Mouse (Mus musculus): ENCODE data around the gene Lhx9.
"Not testable (repeated sequence)": the region's sequence is repeated elsewhere in the genome, so short reads cannot be mapped to it uniquely, and the experiment has no call there.

Gene Lhx9
- long read RNA-seq, experiment 1 = 0 reads
- long read RNA-seq, experiment 2 = 0 reads

DNA sequence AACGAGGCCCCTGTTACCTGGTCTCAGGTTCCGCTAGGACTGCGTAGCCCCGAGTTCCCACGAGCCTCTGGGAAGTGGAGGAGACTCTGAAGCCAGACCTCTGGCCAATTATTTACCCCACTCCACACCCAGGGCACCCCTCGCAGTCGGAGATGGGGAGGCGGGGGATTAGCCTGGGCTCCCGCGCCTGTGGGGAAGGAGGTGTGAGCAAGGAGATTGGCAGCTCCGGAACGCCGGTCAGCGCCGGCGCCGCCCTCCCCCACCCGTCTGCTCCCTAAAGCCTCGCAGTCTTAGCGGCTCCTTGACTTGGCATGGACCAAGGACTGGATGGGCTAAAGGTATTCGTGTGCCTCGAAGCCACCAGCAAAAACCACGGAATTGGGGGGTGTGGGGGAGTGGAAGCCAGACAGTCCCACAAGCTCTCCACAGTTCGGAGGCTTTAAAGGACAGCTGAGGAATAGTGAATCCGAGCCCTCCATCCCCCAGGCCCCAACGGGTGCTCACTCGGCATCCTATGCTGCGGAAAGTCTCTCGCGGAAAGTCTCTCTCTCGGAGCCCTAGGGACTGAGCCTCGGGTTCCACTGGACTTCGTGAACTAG lies at the start of gene Lhx9:
TSS of gene Lhx9 (minus strand) at position 67 of the 599 bp plus-strand sequence.
- intact Hi-C loops (cut with DNase I) = no loop called here

DNA sequence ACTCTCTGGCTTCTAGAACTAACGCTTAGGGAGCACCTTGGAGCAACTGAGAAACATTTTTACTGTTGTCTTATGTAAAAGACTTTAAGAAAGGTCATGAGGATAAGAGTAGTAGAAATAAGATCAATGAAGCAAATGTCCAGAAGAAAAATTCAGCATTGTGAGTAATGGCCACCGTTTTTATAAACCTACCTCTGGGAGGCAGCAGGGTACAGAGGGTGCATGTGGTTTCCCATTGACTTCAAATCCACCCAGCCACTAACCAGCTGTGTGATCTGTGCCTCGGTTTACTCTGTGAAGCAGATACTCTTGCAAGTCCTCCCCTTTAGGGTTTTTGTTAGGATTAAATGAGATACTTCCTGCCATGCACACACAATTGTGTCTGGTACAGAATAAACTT lies 47.7 kb upstream of the Lhx9 start:
- intact Hi-C loops (cut with DNase I) = no loop called here

DNA sequence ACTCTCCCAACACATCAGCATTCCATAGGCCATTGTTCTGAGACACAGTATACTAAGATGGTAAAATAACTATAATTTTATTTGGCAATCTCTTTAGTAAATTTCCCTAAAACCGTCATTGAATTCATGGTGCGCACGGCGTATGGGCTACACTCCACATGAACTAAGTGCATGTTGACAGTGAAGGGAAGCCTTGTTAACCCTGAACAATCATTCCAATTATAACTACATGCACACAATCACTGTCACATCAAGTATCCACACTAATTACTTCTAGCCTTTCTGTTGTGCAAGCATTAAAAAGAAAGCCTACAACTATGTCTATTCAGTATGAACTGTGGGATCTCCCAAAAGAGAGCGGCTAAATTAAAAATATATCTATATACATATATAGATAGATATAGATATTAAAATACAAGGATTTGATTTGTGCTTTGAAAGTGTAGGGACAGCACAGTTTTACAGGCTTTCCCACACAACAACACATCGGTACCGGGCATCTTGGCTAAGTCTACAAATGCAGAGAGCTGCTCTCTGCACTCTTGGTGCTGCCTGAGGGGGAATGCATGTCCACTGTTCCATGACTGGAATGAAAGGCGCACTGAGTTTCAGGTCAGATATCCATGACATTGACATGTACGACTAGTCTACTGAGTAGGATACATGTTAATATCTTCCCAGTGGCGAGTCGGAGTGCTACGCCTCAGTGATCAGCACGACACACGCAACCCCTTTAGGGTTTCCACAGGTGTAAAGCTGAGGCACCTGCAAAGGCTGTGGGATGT lies 29.3 kb upstream of the Lhx9 start:
- intact Hi-C loops (cut with DNase I) = no loop called here

DNA sequence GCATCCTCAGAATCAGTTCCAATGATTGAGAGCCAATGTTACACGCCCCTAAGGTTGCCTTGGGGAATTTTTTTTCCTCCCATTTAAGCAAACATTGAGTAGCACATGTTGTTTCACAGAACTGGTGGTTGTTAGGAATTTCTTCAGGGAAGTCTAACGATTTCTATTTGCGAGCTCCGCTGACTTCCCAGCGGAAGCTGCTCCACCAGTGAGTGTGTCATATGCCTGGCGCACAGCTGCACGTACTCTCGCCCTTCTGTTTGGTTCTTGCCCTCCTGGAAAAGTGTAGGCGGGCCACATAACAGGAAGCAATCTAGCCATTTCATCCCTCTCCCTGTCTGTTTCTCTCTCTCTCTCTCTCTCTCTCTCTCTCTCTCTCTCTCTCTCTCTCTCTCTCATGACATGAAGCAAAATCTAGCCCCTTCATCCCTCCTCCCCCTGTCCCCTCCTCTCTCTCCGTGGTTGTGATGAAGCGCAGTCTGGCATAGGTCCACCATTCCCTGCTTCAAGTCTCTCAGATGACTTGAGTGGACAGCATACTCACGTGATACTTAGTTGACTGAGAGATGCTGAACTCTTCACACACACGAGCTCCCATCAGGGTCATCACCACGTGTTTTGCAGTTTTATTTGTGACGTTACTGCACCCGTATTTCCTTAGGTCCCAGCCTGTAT lies 28.1 kb upstream of the Lhx9 start:
- intact Hi-C loops (cut with DNase I) = no loop called here

DNA sequence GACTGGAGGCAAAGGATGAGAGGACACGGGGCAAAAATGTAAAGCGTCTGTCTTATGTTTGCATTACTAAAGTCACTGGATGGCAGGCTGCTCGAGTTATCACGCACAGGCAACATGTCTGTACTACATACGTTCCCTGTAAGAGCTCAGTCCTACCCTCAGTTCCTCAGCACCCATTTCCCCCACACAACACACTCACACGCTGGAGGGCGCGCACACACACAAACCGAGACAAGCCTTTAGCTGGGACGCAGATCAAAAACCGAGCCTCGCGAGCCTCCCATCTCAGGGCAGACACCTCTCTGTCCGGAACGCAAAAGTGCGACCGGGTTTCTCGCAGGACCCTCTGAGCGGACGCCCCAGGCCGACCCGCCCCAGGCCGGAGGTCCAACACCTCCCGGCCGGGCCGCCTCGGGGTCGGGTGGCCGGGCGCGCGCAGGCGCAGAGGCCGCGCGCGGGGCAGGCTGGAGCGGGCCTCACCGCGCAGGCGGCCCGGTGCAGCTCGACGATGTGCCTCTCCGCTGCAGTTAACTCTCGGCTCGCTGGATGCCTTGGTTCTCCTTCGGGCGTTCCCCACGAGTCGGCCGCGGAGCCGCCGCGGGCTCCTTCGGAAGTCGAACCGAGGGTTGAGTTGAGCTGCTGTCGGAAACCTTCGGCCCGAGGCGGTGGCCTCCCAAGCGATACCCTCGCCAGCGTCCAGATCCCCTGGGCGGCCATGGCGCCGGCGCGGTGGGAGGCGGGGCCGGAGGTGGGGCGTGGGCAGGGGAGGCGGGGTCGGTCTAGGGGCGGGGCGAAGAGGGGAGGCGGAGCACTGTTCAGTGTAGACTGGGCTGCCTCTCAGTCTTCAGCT lies 7.9 kb upstream of the Lhx9 start, which contains the start of gene 2310009B15Rik:
TSS of gene 2310009B15Rik (minus strand) at position 752 of the 850 bp plus-strand sequence.
- intact Hi-C loops (cut with DNase I) = not testable (repeated sequence)

DNA sequence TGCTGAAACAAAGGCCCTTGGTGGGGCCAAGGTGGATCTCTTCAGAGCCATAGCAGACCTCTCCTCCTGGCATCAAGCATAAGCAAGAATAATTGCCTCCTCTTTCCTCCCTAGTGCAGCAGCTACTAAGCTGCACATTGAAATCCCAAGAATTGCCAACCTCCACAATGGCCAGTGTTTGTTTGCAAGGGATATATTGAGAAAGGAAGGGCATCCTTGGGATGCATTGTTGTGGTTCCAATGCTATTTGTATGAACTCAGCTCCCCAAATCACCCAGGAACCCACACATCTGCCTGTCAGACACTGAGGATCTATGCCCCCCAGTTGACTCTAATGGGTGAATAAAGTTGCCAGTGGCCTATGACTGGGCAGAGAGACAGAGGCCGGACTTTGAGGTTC lies 2.4 kb upstream of the Lhx9 start:
- intact Hi-C loops (cut with DNase I) = no loop called here

DNA sequence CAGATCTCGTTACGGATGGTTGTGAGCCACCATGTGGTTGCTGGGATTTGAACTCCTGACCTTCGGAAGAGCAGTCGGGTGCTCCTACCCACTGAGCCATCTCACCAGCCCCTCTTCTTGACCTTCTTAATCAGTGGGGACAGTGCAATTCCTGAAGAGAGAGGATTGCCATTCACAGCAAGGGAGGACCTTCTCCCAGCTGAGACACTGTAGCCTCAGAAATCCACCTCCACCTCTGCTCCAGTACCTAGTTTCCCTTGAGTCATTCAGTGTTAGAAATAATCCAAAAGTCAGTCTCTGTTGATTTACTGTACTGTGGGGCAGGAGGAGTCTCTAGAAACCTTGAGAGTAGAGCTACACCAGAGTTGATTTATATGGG lies 1.8 kb upstream of the Lhx9 start:
- intact Hi-C loops (cut with DNase I) = no loop called here

DNA sequence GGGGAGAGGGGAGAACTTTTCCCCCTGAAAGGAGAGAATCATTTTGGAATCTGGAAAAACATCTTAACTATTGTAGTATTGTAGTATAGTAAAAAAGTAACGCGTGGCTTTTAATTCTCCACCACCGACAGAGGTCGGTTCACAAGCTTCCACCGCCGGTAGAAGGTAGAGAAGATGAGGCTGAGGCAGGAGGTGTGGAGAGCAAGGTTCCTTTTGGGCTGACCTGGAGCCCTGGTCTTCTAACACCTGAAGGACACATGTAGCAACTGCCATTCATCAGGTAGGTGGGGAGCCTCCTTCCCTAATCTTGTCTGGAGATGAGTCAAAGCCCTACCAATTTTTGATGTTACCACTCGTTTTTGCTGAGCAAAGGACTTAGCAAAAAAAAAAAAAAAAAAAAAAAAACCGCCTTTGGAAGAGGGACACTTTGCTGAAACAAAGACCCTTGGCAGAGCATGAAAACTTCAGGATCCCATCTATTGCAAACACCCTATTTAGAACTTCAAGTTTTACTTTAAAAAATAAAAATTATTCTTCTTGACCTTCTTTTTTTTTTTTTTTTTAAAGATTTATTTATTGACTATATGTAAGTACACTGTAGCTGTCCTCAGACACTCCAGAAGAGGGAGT lies 1.3 kb upstream of the Lhx9 start:
- intact Hi-C loops (cut with DNase I) = no loop called here

DNA sequence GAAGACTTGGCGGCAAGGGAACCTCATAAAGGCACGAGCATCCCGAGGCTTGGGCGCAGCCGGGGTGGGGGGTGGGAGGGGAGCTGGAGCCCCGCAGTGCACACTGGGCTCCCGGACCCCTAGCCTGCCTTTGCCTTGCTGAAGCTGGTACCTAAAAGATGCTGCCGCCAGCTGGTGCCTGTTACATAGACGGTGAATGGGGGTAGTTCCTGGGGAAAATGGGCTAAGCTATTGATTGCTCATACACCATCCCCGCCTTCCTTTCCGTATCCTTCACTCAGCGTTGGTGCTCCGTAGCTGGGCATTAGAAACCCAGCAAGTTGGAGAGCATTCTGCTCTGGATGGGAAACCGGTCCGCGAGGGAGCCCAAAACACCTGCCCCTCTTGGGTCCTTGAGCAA lies 351 bp downstream of the Lhx9 start:
- intact Hi-C loops (cut with DNase I) = no loop called here

DNA sequence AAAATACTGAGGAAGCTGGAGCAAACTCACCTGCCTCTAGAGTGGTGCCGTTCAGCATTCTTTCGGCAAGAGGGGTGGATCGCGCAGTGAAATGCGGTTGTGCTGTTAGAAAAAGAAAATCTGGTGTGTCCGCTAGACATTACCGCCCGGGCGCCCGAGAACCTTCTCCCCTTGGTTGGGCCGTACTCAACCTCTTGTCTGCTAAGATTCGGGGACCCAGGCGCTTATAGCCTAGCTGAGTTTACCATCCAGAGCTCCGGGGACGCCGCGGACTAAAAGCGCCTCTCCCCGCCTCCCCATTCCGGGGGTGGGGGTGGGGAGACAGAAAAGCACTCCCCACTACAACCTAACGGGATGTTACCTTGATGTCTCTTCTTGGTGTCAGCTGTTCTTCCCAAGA lies 1.2 kb downstream of the Lhx9 start:
- intact Hi-C loops (cut with DNase I) = no loop called here

DNA sequence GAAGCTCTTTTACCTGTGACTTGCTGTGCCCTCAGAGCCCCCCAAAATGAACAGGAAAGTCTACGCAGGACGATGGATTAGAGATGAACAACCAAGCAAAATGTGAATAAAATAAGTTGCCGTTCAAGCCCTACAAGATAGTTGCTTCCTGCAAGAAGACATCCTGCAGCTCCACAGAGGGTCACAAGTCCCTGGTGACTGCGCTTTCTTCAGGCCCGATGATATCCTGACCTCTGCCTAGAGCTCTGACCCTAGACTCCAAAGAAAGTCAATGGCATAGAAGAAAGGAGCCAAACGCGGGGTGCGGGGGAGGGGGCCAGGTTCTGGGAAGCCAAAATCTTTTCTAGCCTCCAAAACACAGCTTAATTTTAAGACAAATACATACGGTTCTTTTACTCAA lies 1.8 kb downstream of the Lhx9 start:
- intact Hi-C loops (cut with DNase I) = no loop called here

DNA sequence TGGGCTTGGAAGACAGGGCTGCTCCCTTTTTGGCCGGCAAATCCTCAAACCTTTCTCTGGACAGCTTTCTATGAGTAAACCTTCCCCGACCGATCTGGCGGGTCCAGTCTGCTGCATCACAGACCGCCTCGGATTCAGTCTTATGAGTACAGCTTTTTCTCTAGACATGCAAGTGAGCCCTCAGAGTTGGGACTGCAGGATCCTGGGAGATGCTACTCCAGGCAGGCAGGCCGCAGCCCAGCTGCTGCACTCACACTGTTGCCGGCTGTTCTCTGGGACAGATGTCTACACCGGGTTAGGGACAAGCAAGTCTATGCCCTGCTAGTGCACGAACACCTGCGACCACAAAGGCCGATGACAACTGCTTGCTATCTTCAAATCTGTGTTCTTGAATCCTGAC lies 2.2 kb downstream of the Lhx9 start:
- intact Hi-C loops (cut with DNase I) = no loop called here

DNA sequence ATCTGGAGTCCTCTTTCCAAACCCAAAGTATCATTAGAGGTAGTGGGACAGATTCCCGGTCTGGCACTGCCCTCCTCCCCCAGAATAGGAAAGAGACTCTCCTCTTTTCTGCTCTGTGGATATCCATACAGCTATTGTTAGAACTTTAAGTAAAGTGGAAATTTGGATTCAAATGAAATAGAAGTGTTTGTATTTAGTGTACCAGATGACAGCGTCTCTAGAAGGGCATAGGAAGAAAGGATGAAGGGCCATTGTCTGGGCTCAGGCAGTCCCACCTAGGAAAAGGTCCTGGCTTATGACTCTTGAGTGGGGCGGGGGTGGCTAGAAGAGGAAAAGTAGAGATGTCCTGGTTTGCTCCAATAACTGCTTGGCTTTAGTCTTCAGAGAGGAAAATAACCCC lies 2.9 kb downstream of the Lhx9 start:
- intact Hi-C loops (cut with DNase I) = no loop called here

DNA sequence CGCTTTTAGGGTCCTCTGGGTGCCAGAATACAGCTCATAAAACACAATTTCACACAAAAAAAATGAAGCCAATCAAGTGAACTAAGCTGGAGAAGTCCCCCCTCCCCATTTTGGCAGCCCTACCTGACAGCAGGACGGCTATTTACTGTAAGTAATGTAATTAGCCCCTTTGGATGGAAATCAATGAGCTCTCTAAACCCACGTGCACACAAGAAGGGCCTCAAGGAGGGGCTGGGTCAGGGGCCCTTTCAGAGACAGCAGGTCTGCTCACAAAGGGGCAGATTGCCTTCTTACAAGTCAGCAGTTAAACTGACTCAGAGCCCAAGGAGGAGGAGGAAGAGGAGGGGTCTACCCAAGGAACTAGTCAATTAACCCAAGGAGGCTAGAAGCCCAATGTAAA lies 4.2 kb downstream of the Lhx9 start:
- intact Hi-C loops (cut with DNase I) = no loop called here

DNA sequence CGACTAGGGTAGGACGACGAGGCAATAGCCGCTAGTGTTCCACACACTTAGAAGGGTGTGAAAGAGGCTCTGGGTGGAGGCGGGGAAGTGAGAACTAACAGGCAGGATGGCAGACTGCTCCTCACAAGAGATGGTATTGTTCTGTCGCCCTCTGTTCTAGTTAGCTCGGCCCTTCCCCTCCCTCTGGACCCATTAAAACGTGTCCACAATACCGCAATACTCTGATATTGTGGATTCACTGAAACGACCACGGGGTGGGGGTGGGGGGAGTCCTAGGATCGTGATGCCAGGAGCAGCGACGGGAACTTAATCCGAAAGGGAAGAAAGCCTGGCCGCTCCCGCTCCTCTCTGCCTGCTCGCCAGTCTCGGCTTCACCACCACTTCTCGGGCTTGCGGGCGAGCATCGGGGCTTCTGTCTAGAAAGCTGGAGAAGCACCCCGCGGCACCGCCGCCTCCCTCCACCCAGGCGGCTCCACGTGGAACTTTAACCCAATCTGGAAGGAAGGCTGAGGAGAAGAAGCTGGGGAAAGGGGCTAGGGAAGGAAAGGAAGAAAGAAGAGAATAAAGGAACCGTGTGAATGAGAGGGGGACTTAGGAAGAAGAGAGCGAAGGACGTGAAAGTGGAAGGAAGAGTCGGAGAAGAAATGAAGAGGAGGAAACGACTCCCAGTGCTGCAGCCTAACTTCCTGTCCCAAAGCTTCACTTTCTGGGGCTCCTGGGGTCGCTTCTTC lies 4.9 kb downstream of the Lhx9 start:
- intact Hi-C loops (cut with DNase I) = no loop called here

DNA sequence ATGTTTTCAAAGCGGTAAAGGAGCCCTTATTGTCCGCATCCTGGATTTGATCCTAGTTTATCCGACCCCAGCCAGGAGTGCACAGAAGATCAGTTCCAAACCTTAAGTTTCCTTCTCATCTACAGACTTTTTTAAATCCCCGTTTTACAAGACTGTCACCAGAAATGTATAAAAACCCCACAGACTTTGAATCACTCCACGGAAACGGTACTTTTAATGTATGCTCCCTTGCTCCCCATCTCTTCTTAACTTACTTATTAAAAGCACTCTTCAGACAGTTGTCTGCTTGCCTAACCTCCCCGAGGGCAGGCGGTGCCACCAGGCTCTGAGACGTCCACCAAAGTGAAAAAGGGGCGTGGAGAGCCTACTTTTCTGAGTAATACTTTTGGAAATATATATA lies 5.6 kb downstream of the Lhx9 start:
- intact Hi-C loops (cut with DNase I) = no loop called here

DNA sequence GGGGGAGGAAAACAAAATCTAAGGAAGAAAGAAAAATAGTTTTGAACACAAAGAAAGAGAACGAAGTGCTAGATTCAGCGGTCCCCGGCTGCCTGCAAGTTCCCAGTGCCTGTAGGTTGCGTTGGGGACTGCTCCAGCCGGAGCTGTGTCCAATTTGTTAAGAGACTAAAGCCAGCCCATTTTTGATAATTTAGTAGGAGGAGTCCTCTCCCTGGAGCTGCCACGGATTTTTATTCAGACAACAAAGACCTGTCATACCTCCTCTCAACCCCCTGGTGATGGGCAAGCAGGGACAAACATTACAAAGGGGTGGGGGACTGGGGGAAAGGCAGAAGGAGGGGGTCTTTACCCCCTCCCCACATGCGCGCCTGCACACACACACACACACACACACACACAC lies 6.1 kb downstream of the Lhx9 start:
- intact Hi-C loops (cut with DNase I) = no loop called here

DNA sequence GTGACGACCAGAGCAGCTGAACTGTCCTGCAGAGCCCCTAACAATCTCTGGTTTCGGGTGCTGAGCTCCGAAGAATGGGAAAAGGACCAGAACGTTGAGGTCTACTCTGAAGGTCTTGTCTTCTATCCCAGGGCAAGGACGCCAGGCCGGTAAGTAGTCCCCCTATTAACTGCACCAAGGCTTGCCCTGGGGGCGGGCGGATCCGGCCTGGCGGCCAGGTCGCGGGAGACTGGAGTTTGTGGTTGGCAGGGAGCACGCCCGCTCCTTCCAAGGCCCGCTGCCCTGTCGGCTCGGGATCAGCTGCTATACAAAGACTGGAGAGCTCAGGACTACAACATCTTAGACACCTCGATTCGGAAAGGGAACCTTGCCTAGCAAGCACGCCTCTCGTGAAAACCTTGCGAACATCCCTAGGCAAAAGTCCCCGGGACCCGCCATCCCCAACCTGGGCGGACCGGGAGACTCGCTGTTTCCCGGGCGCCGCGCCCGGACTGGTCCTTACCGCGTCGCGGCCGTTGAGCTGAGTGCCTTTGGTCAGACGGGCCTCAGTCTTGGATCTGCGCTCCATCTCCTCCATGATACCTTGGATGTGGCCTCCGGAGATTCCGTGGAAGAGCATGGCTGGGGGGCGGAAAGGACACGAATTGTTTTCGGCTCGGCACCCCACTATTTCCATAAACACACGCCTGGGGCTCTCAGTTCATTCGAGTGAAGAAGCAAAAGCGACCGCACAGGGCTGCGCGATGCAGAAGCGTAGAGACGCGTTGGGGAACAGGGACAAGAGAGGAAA lies 6.9 kb downstream of the Lhx9 start:
- intact Hi-C loops (cut with DNase I) = no loop called here

DNA sequence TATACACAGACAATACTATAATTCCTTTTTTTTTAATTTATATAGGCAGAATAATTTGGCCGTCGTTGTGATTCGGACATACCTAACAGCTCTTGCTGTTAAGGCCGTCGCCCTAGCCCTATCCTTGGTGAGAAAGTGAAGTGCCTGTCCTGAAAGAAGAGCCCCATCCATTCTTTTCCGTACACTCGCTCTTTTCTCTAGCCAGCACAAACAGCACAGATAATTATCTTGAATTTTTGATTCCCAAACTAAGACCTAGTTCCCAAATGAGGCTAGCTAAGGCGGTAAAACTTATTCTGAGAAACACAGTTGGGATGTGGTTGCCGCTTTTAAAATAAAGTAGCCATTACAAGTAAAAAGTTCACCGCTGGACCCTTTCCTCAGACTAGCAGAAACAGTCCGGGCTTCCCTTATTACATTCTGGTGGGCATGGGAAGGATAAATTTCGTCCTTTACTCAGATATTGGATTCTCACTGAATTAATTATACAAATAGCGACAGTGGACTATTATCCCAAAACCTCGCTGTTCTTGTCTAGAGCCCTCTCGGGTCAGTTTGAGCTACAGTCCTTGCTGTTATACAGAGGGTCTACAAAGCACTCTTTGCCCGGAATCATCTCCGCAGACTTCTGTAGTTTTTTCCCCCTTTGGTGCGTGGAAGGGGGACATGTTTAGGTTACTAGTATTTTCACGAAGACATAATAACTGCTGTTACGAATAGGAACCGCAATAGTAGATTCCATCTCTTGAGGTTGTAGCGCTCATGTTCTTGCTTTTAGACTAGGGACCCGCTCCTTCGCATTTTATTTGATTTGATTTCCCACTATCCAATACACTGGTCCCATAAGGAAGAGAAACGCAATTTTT lies 7.7 kb downstream of the Lhx9 start:
- intact Hi-C loops (cut with DNase I) = no loop called here

Data from adrenal gland (tissue).